Mouse (Mus musculus): ENCODE measurements around the gene Uqcc1. TPM values are rescaled to one million over a fixed set of nuclear protein-coding genes. Genes with fewer than 3 reads are reported as not detected.
A peak's percentile ranks its signal among the peaks of the same experiment; 100 is the strongest.

Gene Uqcc1
- total RNA-seq (2021) = 10 to 100 TPM; 70.4 to 75.7 TPM
- long read RNA-seq, experiment 1, transcript Uqcc1-204 (10 exons, 2,633 nt) = major isoform, 70 of 101 reads
- long read RNA-seq, experiment 1, transcript Uqcc1-207 (10 exons, 2,413 nt) = minor isoform, 7 of 101 reads
- long read RNA-seq, experiment 1, partial matches to known transcripts = 7 of 101 reads
- long read RNA-seq, experiment 1, other reads (novel, unspliced or antisense) = 17 of 101 reads
- long read RNA-seq, experiment 2, transcript Uqcc1-204 (10 exons, 2,633 nt) = major isoform, 45 of 59 reads
- long read RNA-seq, experiment 2, partial matches to known transcripts = 5 of 59 reads
- long read RNA-seq, experiment 2, other reads (novel, unspliced or antisense) = 5 of 59 reads

GRCm38 (mm10) chr2:155929531-155930442 is at the start of gene Uqcc1:
TSS of gene Uqcc1 (minus strand) at chr2:155930310.
- peak; percentile 92 to 94 for DNase-seq (ENCODE audit: extremely low spot score in 1 of 2, low spot score in 2 of 2)
- intact Hi-C loops (cut with DNase I) = loop anchor here (1.0 kb wide), 1 partner anchor 48 kb away; no protein-coding TSS in a partner anchor
- Histone ChIP-seq H3K27ac (peak within 1 kb of the TSS; percentile 90), H3K4me3 (peak within 1 kb of the TSS; percentile 74)
- TF ChIP-seq CTCF (IDR thresholded peaks at IDR 0.05) = no peak

- DNase-seq (ENCODE audit: extremely low spot score in 1 of 2, low spot score in 2 of 2) = no peak
- Histone ChIP-seq H3K4me3 (no peak overlapping the region), H3K27ac (no peak overlapping the region)
- no peak for TF ChIP-seq CTCF (IDR thresholded peaks at IDR 0.05)
- intact Hi-C loops (cut with DNase I) = loop anchor here (10.0 kb wide), 1 partner anchor 145 kb away; the partner anchor contains the start of gene Gm28036
Observed at GRCm38 (mm10) chr2:155979328-155979991, 49.4 kb upstream of the Uqcc1 start.

GRCm38 (mm10) chr2:155974087-155974731 is 44.1 kb upstream of the Uqcc1 start:
- no peak overlapping the region for H3K27ac ChIP-seq
- H3K4me3 ChIP-seq = no peak overlapping the region
- peak in 1 of 2 experiments; percentile 24 for DNase-seq (ENCODE audit: extremely low spot score in 1 of 2, low spot score in 2 of 2)
- intact Hi-C loops (cut with DNase I) = loop anchor here (10.0 kb wide), 1 partner anchor 151 kb away; the partner anchor contains the start of gene Gm28036
- no peak; the same call in 1 of the 2 replicates for TF ChIP-seq CTCF (IDR thresholded peaks at IDR 0.05)

GRCm38 (mm10) chr2:155973348-155973747 is 43.2 kb upstream of the Uqcc1 start:
- intact Hi-C loops (cut with DNase I) = loop anchor here (10.0 kb wide), 1 partner anchor 151 kb away; the partner anchor contains the start of gene Gm28036
- TF ChIP-seq CTCF (IDR thresholded peaks at IDR 0.05) = no peak
- no peak for DNase-seq (ENCODE audit: extremely low spot score in 1 of 2, low spot score in 2 of 2)
- Histone ChIP-seq H3K27ac (no peak overlapping the region), H3K4me3 (no peak overlapping the region)

- TF ChIP-seq CTCF (IDR thresholded peaks at IDR 0.05) = peak; percentile 56
- DNase-seq (ENCODE audit: extremely low spot score in 1 of 2, low spot score in 2 of 2) = no peak
- intact Hi-C loops (cut with DNase I) = loop anchor here (5.0 kb wide), 1 partner anchor 179 kb away; the partner anchor contains the start of genes Nfs1 and Romo1
- no peak overlapping the region for H3K27ac ChIP-seq
- no peak overlapping the region for H3K4me3 ChIP-seq
Observed at GRCm38 (mm10) chr2:155962991-155963390, 32.9 kb upstream of the Uqcc1 start.

GRCm38 (mm10) chr2:155961862-155962261 is 31.8 kb upstream of the Uqcc1 start:
- intact Hi-C loops (cut with DNase I) = loop anchor here (5.0 kb wide), 1 partner anchor 180 kb away; the partner anchor contains the start of genes Nfs1 and Romo1
- TF ChIP-seq CTCF (IDR thresholded peaks at IDR 0.05) = no peak
- Histone ChIP-seq H3K4me3 (no peak overlapping the region), H3K27ac (no peak overlapping the region)
- DNase-seq (ENCODE audit: extremely low spot score in 1 of 2, low spot score in 2 of 2) = no peak

- Histone ChIP-seq H3K27ac (no peak overlapping the region), H3K4me3 (no peak overlapping the region)
- DNase-seq (ENCODE audit: extremely low spot score in 1 of 2, low spot score in 2 of 2) = no peak
- TF ChIP-seq CTCF (IDR thresholded peaks at IDR 0.05) = no peak
- intact Hi-C loops (cut with DNase I) = loop anchor here (5.0 kb wide), 1 partner anchor 182 kb away; the partner anchor contains the start of genes Nfs1 and Romo1
Observed at GRCm38 (mm10) chr2:155959981-155960380, 29.9 kb upstream of the Uqcc1 start.

GRCm38 (mm10) chr2:155956134-155957059 is 26.3 kb upstream of the Uqcc1 start, which contains the start of gene Cep250:
TSS of gene Cep250 (plus strand) at chr2:155956458.
- H3K27ac ChIP-seq = peak within 1 kb of the TSS; percentile 99
- H3K4me3 ChIP-seq = peak within 1 kb of the TSS; percentile 74
- peak; percentile 85 to 86 for DNase-seq (ENCODE audit: extremely low spot score in 1 of 2, low spot score in 2 of 2)
- no peak; the same call in 1 of the 2 replicates for TF ChIP-seq CTCF (IDR thresholded peaks at IDR 0.05)
- intact Hi-C loops (cut with DNase I) = no loop called here

GRCm38 (mm10) chr2:155952006-155952405 is 21.9 kb upstream of the Uqcc1 start:
- intact Hi-C loops (cut with DNase I) = no loop called here
- peak; percentile 51 to 57 for DNase-seq (ENCODE audit: extremely low spot score in 1 of 2, low spot score in 2 of 2)
- H3K27ac ChIP-seq = no peak overlapping the region
- peak; percentile 77 for TF ChIP-seq CTCF (IDR thresholded peaks at IDR 0.05)
- no peak overlapping the region for H3K4me3 ChIP-seq

GRCm38 (mm10) chr2:155949362-155949761 is 19.3 kb upstream of the Uqcc1 start:
- intact Hi-C loops (cut with DNase I) = no loop called here
- DNase-seq (ENCODE audit: extremely low spot score in 1 of 2, low spot score in 2 of 2) = no peak
- Histone ChIP-seq H3K4me3 (no peak overlapping the region), H3K27ac (no peak overlapping the region)
- TF ChIP-seq CTCF (IDR thresholded peaks at IDR 0.05) = no peak
